Mouse (Mus musculus): ENCODE measurements around the gene Hba-x. TPM values are rescaled to one million over a fixed set of nuclear protein-coding genes. Genes with fewer than 3 reads are reported as not detected.

Hba-x gene
- total RNA-seq, 4 experiments from 2014 or later, result not detected

Other genes with a start within 250 kb of the Hba-x start
- under 1 TPM in 3 of 4 experiments, not detected in 1; 0.42 to 0.71 (median 0.62) TPM for gene Il9r, start 76.1 kb upstream of the Hba-x start, total RNA-seq (2022)
- 10 to 100 TPM; 12.7 to 21.5 (median 18.0) TPM for gene Snrnp25, start 71.0 kb upstream of the Hba-x start, total RNA-seq (2022)
- 10 to 100 TPM; 24.5 to 40.0 (median 33.1) TPM for gene Rhbdf1, start 54.1 kb upstream of the Hba-x start, total RNA-seq (2022)
- 10 to 100 TPM; 18.2 to 41.0 (median 33.3) TPM for gene Mpg, start 49.9 kb upstream of the Hba-x start, total RNA-seq (2022)
- gene Nprl3, start 8.7 kb upstream of the Hba-x start, total RNA-seq (2022), result 100 to 1,000 TPM in 2 of 4 experiments, 10 to 100 TPM in 2; 72.8 to 122 (median 105) TPM
- 1,000 to 10,000 TPM in 1 of 4 experiments, 100 to 1,000 TPM in 3; 803 to 2,295 (median 899) TPM for gene Hba-a1, start 7.1 kb downstream of the Hba-x start, total RNA-seq (2022)
- not detected for gene Hbq1b, start 10.6 kb downstream of the Hba-x start, total RNA-seq (2022)
- gene Hba-a2, start 20.1 kb downstream of the Hba-x start, total RNA-seq (2022), result 1,000 to 10,000 TPM in 1 of 4 experiments, 100 to 1,000 TPM in 3; 528 to 1,532 (median 627) TPM
- under 1 TPM in 1 of 4 experiments, not detected in 3; 0.54 TPM for gene Hbq1a, start 23.7 kb downstream of the Hba-x start, total RNA-seq (2022)
- 10 to 100 TPM in 2 of 4 experiments, 1 to 10 TPM in 2; 5.6 to 10.8 (median 8.8) TPM for gene Sh3pxd2b, start 71.4 kb downstream of the Hba-x start, total RNA-seq (2022)
- gene Ubtd2, start 179.0 kb downstream of the Hba-x start, total RNA-seq (2022), result 10 to 100 TPM; 11.5 to 15.9 (median 13.7) TPM

All from adrenal gland, adult 8-10 months (tissue).